Mouse (Mus musculus) stomach, embryonic 14.5 days (tissue): ENCODE data around the gene Arf3. TPM values are rescaled to one million over a fixed set of nuclear protein-coding genes. Genes with fewer than 3 reads are reported as not detected.

ENCODE experiments used
- ATAC-seq: fragments of 200-750 bp; cut with Nextera tagmentation; 2 replicates; pipeline ENCODE4 v1.8.0; 2017; ENCODE audit warnings: low read depth, moderate TSS enrichment; ENCODE audit not compliant: insufficient number of reproducible peaks, insufficient read depth, low FRiP score
- H3K27ac ChIP-seq: fragments of 300-500 bp; sonication (generic); 2 replicates; pipeline ENCODE4 v1.5.1; 2014; ENCODE audit warnings: mild to moderate bottlenecking, low read length, moderate library complexity, mixed read lengths
- H3K27me3 ChIP-seq: fragments of 300-500 bp; sonication (generic); 2 replicates; pipeline ENCODE4 v1.6.1; 2014; ENCODE audit warnings: low read length, control low read depth, mixed read lengths; ENCODE audit not compliant: control insufficient read depth, insufficient read depth
- H3K36me3 ChIP-seq: fragments of 300-500 bp; sonication (generic); 2 replicates; pipeline ENCODE4 v1.6.1; 2014; ENCODE audit warnings: mild to moderate bottlenecking, control low read depth, low read length, moderate library complexity, mixed read lengths; ENCODE audit not compliant: control insufficient read depth, insufficient read depth
- H3K4me1 ChIP-seq: fragments of 300-500 bp; sonication (generic); 2 replicates; pipeline ENCODE4 v1.6.1; 2014; ENCODE audit warnings: low read length, control low read depth, mixed read lengths; ENCODE audit not compliant: control insufficient read depth, insufficient read depth
- H3K4me2 ChIP-seq: fragments of 300-500 bp; sonication (generic); replicated peaks from 2 replicates; pipeline ENCODE4 v1.6.1; 2014; ENCODE audit warnings: low read depth, low read length, control low read depth
- H3K4me3 ChIP-seq: fragments of 300-500 bp; sonication (generic); 2 replicates; pipeline ENCODE4 v1.5.1; 2014; ENCODE audit warnings: low read depth, low read length, control low read depth
- H3K9ac ChIP-seq: fragments of 300-500 bp; sonication (generic); replicated peaks from 2 replicates; pipeline ENCODE4 v1.6.1; 2014; ENCODE audit warnings: low read depth, mild to moderate bottlenecking, control low read depth, low read length, moderate library complexity, mixed read lengths
- H3K9me3 ChIP-seq: fragments of 300-500 bp; sonication (generic); 2 replicates; pipeline ENCODE4 v1.6.1; 2016; ENCODE audit warnings: low read depth, low read length, control low read depth; ENCODE audit not compliant: control insufficient read depth
- WGBS: fragments of 180-500 bp; shearing (Covaris S2); extraction: QIAGEN DNeasy Blood & Tissue Kit; methylation state at CpG from one replicate; pipeline ENCODE4 v1.1.7; 2014; 5-methylcytosine and 5-hydroxymethylcytosine counted together
- polyA plus RNA-seq: library from polyadenylated mRNA; unstranded; fragments of >200 nt; fragmentation: Nextera tagmentation; extraction: Ambion mirVana; gene quantifications from 2 replicates; pipeline ENCODE4 v1.2.1, GENCODE M21; 2014

Gene Arf3
- polyA plus RNA-seq, 1 experiment from 2014 or later, result 33.2 TPM

DNA sequence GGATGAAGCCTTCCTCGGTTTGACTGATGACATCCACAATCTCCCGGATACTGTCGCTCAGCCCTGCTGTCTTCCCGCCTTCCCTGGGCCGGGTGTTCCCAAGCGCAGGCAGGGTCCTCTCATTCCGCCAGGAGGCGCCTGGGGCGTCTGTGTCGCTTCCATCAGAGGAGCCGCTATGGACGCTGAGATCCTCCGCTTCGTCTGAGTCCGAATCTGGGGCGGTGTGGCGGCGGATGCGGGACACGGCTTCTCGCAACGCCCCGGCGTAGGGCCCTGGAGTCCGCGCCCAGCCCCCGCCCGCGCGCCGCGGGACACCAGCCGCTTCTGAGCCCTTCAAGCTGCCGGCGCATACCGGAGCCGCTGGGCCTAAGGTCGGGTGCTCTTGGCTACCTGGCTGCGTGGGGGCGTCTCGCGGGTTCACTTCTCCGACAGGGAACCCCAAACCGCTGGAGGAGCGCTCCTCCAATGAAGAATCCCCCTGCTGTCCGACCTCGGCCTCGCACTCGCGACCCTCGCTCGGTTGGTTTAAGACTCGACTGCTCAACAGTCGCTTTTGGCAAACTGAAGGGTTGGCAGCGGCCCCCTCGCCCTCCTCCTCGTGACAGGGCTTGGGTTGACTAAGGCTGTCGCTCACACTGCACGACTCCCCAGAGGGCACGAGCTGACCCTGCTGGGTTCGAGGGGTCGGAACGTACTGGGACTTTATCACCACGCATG, 42.5 kb upstream of the Arf3 start:
- no peaks in the 10 kb centered on the region for H3K36me3 ChIP-seq
- H3K9me3 ChIP-seq, result no peaks in the 10 kb centered on the region
- peak overlapping the region; percentile 40 for H3K4me3 ChIP-seq
- no peak overlapping the region for H3K27ac ChIP-seq
- peaks cover 24% of the 10 kb centered on the region; the same call in 1 of the 2 replicates for H3K4me1 ChIP-seq
- H3K9ac ChIP-seq, result 0 out of 2 replicates have a peak overlapping the region, but pooled peaks have one; percentile 10
- 1% methylated on average over 64 of the region's 64 CpGs for WGBS
- H3K27me3 ChIP-seq, result peaks cover 82% of the 10 kb centered on the region
- ATAC-seq, result no peak
- peak overlapping the region; percentile 83 for H3K4me2 ChIP-seq

GRCm38 (mm10) chr15:98804054-98804453, 41.0 kb upstream of the Arf3 start:
- Histone ChIP-seq H3K36me3 (no peaks in the 10 kb centered on the region), H3K27me3 (peaks cover 74% of the 10 kb centered on the region), H3K4me1 (peaks cover 24% of the 10 kb centered on the region; the same call in 1 of the 2 replicates), H3K9ac (no peak overlapping the region), H3K4me2 (peak overlapping the region; percentile 31), H3K9me3 (no peaks in the 10 kb centered on the region), H3K27ac (no peak overlapping the region), H3K4me3 (peak overlapping the region; percentile 12; the same call in 1 of the 2 replicates)
- ATAC-seq, result no peak
- WGBS, result under 1% methylated on average over 32 of the region's 32 CpGs

GRCm38 (mm10) chr15:98802926-98803325, 39.9 kb upstream of the Arf3 start:
- Histone ChIP-seq H3K36me3 (no peaks in the 10 kb centered on the region), H3K9me3 (no peaks in the 10 kb centered on the region), H3K27me3 (peaks cover 74% of the 10 kb centered on the region), H3K4me1 (peaks cover 20% of the 10 kb centered on the region; the same call in 1 of the 2 replicates), H3K4me3 (no peak overlapping the region), H3K27ac (no peak overlapping the region), H3K9ac (no peak overlapping the region), H3K4me2 (no peak overlapping the region)
- WGBS, result 7% methylated on average over 8 of the region's 8 CpGs
- no peak for ATAC-seq

GRCm38 (mm10) chr15:98799396-98799795, 36.4 kb upstream of the Arf3 start:
- Histone ChIP-seq H3K9me3 (no peaks in the 10 kb centered on the region), H3K4me3 (no peak overlapping the region), H3K4me2 (no peak overlapping the region), H3K4me1 (peaks cover 5% of the 10 kb centered on the region; the same call in 1 of the 2 replicates), H3K27ac (no peak overlapping the region), H3K36me3 (no peaks in the 10 kb centered on the region), H3K9ac (no peak overlapping the region), H3K27me3 (peaks cover 69% of the 10 kb centered on the region)
- ATAC-seq, result no peak
- WGBS, result 13% methylated on average over 12 of the region's 12 CpGs

- peaks cover 69% of the 10 kb centered on the region for H3K27me3 ChIP-seq
- peaks cover 5% of the 10 kb centered on the region; the same call in 1 of the 2 replicates for H3K4me1 ChIP-seq
- no peak overlapping the region for H3K27ac ChIP-seq
- H3K4me2 ChIP-seq, result no peak overlapping the region
- H3K9ac ChIP-seq, result no peak overlapping the region
- H3K9me3 ChIP-seq, result no peaks in the 10 kb centered on the region
- ATAC-seq, result no peak
- no peak overlapping the region for H3K4me3 ChIP-seq
- WGBS, result 55% methylated on average over 3 of the region's 3 CpGs
- H3K36me3 ChIP-seq, result no peaks in the 10 kb centered on the region
These were observed 35.9 kb upstream of the Arf3 start for GRCm38 (mm10) chr15:98798903-98799302.

DNA sequence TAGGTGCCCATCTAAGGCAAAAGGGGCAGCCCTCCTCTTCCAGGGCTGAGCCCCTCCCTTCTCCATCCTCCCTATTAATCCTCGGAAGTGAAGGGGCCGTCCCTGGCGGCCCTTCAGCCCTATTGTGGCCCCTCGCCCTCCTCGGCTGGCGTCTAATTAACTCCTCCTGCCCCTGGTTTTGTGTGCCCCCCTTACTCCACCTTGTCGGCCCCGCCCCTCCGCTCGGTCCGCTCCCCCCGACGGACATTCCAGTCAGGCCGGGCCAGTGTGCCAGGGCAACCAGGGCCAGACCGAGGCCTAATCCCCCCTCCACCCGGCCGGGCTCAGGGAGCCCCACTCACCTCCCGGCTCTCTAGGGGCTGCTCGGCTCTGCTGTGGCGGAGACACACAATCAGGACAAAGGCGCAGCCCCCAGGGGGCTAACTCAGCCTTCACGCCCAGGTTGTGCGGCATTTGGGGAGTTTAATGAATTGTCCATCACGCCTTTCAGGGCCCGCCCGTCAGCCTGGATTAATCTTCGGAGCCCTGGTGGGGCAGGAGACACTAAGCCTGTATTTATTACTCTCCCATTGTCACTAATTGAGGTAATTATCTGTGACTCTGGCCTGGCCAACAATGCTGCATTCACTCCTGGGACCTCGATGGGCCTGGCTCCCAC, 35.0 kb upstream of the Arf3 start:
- WGBS, result 4% methylated on average over 28 of the region's 28 CpGs
- H3K27me3 ChIP-seq, result peaks cover 68% of the 10 kb centered on the region
- no peak overlapping the region for H3K27ac ChIP-seq
- H3K9ac ChIP-seq, result no peak overlapping the region
- H3K9me3 ChIP-seq, result no peaks in the 10 kb centered on the region
- no peaks in the 10 kb centered on the region for H3K36me3 ChIP-seq
- ATAC-seq, result no peak
- H3K4me2 ChIP-seq, result no peak overlapping the region
- peaks cover 4% of the 10 kb centered on the region; the same call in 1 of the 2 replicates for H3K4me1 ChIP-seq
- no peak overlapping the region for H3K4me3 ChIP-seq

GRCm38 (mm10) chr15:98796803-98797595, 34.0 kb upstream of the Arf3 start:
- 5% methylated on average over 13 of the region's 13 CpGs for WGBS
- H3K4me2 ChIP-seq, result no peak overlapping the region
- H3K36me3 ChIP-seq, result no peaks in the 10 kb centered on the region
- H3K27me3 ChIP-seq, result peaks cover 70% of the 10 kb centered on the region
- ATAC-seq, result peak; percentile 43; the same call in 1 of the 2 replicates
- no peaks in the 10 kb centered on the region for H3K9me3 ChIP-seq
- H3K9ac ChIP-seq, result no peak overlapping the region
- H3K27ac ChIP-seq, result no peak overlapping the region
- H3K4me3 ChIP-seq, result no peak overlapping the region
- H3K4me1 ChIP-seq, result peaks cover 12% of the 10 kb centered on the region; the same call in 1 of the 2 replicates

- Histone ChIP-seq H3K4me3 (peak overlapping the region; percentile 17; the same call in 1 of the 2 replicates), H3K9ac (no peak overlapping the region), H3K27me3 (peaks cover 88% of the 10 kb centered on the region), H3K27ac (no peak overlapping the region), H3K4me2 (no peak overlapping the region), H3K9me3 (no peaks in the 10 kb centered on the region), H3K4me1 (peaks cover 14% of the 10 kb centered on the region; the same call in 1 of the 2 replicates), H3K36me3 (no peaks in the 10 kb centered on the region)
- 2% methylated on average over 13 of the region's 13 CpGs for WGBS
- no peak for ATAC-seq
These were observed 30.2 kb upstream of the Arf3 start for GRCm38 (mm10) chr15:98793141-98793698.
